Mouse (Mus musculus) midbrain, embryonic 16.5 days (tissue): ENCODE results near the gene Zkscan7. TPM values are rescaled to one million over a fixed set of nuclear protein-coding genes. Genes with fewer than 3 reads are reported as not detected.

ENCODE experiments used
- ATAC-seq: fragments of 200-750 bp; cut with Nextera tagmentation; 2 replicates; pipeline ENCODE4 v1.8.0; 2017; ENCODE audit warnings: moderate TSS enrichment
- H3K27ac ChIP-seq: fragments of 300-500 bp; sonication (generic); 2 replicates; pipeline ENCODE4 v1.5.1; 2014; ENCODE audit warnings: mild to moderate bottlenecking, low read length, mixed read lengths
- H3K27me3 ChIP-seq: fragments of 300-500 bp; sonication (generic); 2 replicates; pipeline ENCODE4 v1.6.1; 2014; ENCODE audit warnings: low read depth, low read length, mixed read lengths; ENCODE audit not compliant: control insufficient read depth, insufficient read depth
- H3K36me3 ChIP-seq: fragments of 300-500 bp; sonication (generic); 2 replicates; pipeline ENCODE4 v1.6.1; 2014; ENCODE audit warnings: mild to moderate bottlenecking, low read length, moderate library complexity, mixed read lengths; ENCODE audit not compliant: control insufficient read depth, insufficient read depth
- H3K4me1 ChIP-seq: fragments of 300-500 bp; sonication (generic); 2 replicates; pipeline ENCODE4 v1.6.1; 2014; ENCODE audit warnings: mild to moderate bottlenecking, low read length, mixed read lengths; ENCODE audit not compliant: control insufficient read depth, insufficient read depth
- H3K4me2 ChIP-seq: fragments of 300-500 bp; sonication (generic); 2 replicates; pipeline ENCODE4 v1.6.1; 2014; ENCODE audit warnings: mild to moderate bottlenecking, low read length, mixed read lengths
- H3K4me3 ChIP-seq: fragments of 300-500 bp; sonication (generic); 2 replicates; pipeline ENCODE4 v1.5.1; 2014; ENCODE audit warnings: low read depth, mild to moderate bottlenecking, low read length, moderate library complexity, mixed read lengths
- H3K9ac ChIP-seq: fragments of 300-500 bp; sonication (generic); 2 replicates; pipeline ENCODE4 v1.6.1; 2014; ENCODE audit warnings: low read depth, low read length, mixed read lengths
- H3K9me3 ChIP-seq: fragments of 300-500 bp; sonication (generic); replicated peaks from 2 replicates; pipeline ENCODE4 v1.6.1; 2014; ENCODE audit warnings: mild to moderate bottlenecking, low read length, mixed read lengths; ENCODE audit not compliant: control insufficient read depth, poor library complexity, severe bottlenecking
- WGBS: fragments of 180-500 bp; shearing (Covaris S2); extraction: QIAGEN DNeasy Blood & Tissue Kit; methylation state at CpG from one replicate; pipeline ENCODE4 v1.1.7; 2014; 5-methylcytosine and 5-hydroxymethylcytosine counted together
- polyA plus RNA-seq: library from polyadenylated mRNA; unstranded; fragments of >200 nt; fragmentation: Nextera tagmentation; extraction: Ambion mirVana; gene quantifications from 2 replicates; pipeline ENCODE4 v1.2.1, GENCODE M21; 2015

Zkscan7 gene
- polyA plus RNA-seq, 1 experiment from 2014 or later, result 4.9 TPM

DNA sequence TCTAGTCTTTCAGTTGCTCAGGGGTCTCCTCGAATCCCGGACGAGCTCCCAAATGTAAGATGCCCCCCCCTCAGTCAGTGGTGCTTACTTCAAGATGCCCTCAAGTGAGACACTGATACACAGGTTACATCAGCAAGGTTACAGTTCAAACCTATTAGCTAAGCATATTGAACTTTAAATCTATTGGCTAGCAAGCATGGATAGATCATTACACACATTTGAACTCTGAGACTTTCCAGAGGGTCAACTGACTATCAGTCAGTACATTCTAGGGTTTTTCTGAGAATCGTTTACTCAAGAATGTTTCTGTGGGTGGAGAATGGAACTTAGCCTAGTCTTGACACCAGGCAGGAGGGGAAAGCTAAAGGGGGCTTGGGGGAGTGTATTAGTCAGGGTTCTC is 12.9 kb upstream of the Zkscan7 start:
- WGBS, result 89% methylated on average over 4 of the region's 4 CpGs
- no peaks in the 10 kb centered on the region for H3K27me3 ChIP-seq
- no peak overlapping the region for H3K9ac ChIP-seq
- no peak overlapping the region for H3K4me2 ChIP-seq
- ATAC-seq, result no peak
- no peaks in the 10 kb centered on the region for H3K4me1 ChIP-seq
- H3K27ac ChIP-seq, result no peak overlapping the region
- H3K4me3 ChIP-seq, result no peak overlapping the region
- no peaks in the 10 kb centered on the region for H3K36me3 ChIP-seq
- H3K9me3 ChIP-seq, result no peaks in the 10 kb centered on the region

DNA sequence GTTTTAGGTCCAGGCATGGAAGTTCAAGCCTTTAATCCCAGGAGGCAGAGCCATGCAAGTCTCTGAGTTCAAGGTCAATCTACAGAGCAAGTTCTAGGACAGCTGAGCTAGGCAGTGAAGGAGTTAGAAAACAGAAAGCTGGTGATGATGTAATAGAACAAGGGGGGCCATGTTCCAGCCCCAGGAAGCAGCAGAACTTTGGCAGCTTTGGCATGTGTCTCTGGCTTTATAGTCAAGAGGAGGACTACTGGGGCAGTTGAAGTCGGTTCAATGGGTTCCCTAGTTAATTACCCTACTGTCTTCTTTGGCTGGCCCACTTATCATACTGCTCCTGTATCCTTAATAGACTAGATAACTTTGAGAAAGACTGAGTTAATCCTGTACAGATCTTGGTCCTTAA is 10.8 kb upstream of the Zkscan7 start:
- H3K36me3 ChIP-seq, result no peaks in the 10 kb centered on the region
- no peaks in the 10 kb centered on the region for H3K27me3 ChIP-seq
- 63% methylated on average over 1 of the region's 1 CpGs for WGBS
- H3K4me3 ChIP-seq, result no peak overlapping the region
- no peak overlapping the region for H3K27ac ChIP-seq
- no peaks in the 10 kb centered on the region for H3K4me1 ChIP-seq
- no peak overlapping the region for H3K9ac ChIP-seq
- no peak overlapping the region for H3K4me2 ChIP-seq
- no peak for ATAC-seq
- H3K9me3 ChIP-seq, result no peaks in the 10 kb centered on the region

DNA sequence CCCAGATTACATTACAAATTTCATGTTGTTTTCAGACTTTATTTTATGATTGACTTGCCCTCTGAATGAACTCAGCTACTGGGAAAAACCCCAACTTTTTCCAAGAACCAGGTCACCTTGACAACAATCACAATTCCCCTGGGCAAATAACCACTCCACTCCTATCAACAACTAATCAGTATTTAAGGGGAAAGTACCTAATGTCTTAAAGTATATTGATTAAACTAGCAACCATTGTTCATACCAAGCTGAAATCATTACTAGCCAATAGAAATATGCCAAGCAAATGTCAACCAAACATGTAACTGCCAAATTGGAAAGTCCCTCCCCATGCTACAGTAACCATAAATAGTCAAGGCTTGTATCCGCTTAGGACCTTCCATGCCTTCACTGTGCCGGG is 10.3 kb upstream of the Zkscan7 start:
- H3K27me3 ChIP-seq, result no peaks in the 10 kb centered on the region
- H3K9ac ChIP-seq, result no peak overlapping the region
- no peaks in the 10 kb centered on the region for H3K9me3 ChIP-seq
- H3K36me3 ChIP-seq, result no peaks in the 10 kb centered on the region
- H3K4me1 ChIP-seq, result no peaks in the 10 kb centered on the region
- 95% methylated on average over 2 of the region's 2 CpGs for WGBS
- H3K27ac ChIP-seq, result no peak overlapping the region
- no peak overlapping the region for H3K4me3 ChIP-seq
- no peak overlapping the region for H3K4me2 ChIP-seq
- ATAC-seq, result no peak

DNA sequence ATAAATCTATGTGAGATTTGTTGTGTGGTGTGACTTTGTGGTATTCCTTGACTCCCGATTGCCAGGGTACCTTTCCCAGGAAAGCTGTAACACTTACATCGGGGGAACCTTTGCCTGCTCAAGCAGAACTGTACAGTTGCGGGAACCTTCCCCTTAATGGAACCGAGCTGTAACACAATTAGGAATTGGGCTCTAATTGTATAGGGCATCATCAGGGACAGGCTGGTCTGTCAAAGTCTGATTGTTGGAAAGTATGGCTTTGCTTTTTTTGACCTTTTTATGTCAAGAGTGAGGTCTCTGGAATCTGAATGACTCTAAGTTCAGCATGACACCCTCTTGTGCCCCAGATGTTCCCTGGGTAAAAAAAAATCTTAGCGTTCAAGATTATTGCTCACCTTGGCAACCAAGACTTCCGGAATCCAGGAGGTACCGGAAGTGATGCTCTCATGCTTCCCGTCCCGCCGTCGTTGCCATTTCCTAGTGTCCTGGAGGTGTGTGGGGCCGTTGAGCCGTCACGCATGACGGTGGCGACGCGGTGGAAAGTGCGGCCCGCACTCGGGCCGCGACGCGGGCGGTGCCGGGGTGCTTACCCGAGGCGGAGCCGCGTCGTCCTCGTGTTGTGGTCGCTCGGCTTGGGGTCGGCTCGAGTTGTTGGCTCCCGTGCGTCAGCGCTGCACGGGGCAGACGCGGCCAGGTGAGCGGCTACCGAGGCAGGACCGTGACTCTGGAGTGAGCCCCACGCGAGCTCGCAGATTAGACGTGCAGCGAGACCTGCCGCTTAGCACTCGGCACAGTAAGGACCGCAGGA is 1.1 kb downstream of the Zkscan7 start:
- Histone ChIP-seq H3K4me3 (peak overlapping the region; percentile 78), H3K9me3 (no peaks in the 10 kb centered on the region)

DNA sequence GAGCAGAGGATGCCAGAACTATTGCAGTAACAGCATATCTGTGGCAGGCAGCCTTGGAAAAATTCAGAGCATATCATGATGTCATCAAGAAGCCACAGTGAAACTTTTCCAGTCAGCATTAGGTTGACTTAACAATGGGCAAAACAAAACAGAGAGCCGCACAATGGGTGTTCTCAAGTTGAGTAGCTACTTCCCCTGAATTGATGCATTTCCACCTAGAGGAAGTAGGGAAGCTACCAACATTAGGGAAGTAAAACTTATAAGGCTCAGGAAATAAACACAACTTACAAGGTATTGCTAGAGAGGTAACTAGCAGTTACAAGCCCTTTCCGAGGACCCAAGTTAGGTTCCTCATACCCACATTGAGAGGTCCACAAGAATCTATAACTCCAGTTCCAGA is 15.6 kb downstream of the Zkscan7 start:
- Histone ChIP-seq H3K4me3 (no peak overlapping the region), H3K4me2 (no peak overlapping the region), H3K27me3 (no peaks in the 10 kb centered on the region), H3K36me3 (peaks cover 4% of the 10 kb centered on the region; the same call in 1 of the 2 replicates), H3K27ac (no peak overlapping the region), H3K9me3 (no peaks in the 10 kb centered on the region), H3K9ac (no peak overlapping the region), H3K4me1 (peaks cover 9% of the 10 kb centered on the region)
- WGBS, result 91% methylated on average over 2 of the region's 2 CpGs
- ATAC-seq, result no peak

More for the DNA sequence above, 1.1 kb downstream of the Zkscan7 start:
- peak overlapping the region; percentile 82 for H3K9ac ChIP-seq
- ATAC-seq, result peak; percentile 96
- 6% methylated on average over 53 of the region's 54 CpGs for WGBS
- no peaks in the 10 kb centered on the region for H3K27me3 ChIP-seq
- peaks cover 4% of the 10 kb centered on the region; the same call in 1 of the 2 replicates for H3K36me3 ChIP-seq
- peak overlapping the region; percentile 62 for H3K27ac ChIP-seq
- H3K4me1 ChIP-seq, result peaks cover 8% of the 10 kb centered on the region
- H3K4me2 ChIP-seq, result peak overlapping the region; percentile 85

DNA sequence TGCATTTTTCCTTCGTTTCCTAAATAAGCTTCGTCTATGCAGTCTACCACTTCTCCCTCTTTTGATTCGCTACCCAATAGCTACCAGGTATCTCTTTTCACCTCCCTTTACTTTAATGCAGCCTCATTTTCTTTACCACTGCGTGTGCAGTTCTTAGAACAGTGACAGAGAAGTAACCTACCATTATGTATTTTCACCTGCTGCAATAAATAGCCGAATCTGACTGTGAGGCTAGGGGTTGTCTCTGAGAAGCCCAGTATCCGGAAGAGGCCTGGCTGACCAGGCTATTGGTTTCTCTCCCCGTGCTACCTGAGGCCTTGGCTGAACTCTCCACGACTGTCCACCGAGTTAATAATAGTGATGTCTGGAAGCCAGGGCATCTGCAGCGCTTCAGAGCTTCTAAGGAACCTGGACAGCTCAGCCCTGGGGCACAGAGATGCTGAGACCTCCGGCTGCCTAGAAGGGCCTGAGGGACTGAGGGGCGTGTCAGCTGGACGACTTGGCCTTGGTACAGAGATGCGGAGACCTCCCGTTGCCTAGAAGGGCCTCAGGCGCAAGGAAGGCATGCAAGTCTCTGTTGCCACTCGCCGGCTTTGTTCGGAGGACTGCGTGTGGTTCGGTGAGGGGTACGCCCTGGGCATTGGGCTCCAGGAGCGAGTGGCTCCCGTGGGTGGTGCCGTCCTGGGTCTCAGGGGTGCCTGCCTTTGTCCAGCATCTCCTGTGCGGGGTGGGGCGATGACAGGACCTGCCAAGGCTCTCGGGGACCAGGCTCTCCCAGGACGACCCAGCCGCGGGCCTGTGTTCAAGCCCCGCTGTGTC is 17.4 kb downstream of the Zkscan7 start:
- Histone ChIP-seq H3K9me3 (no peaks in the 10 kb centered on the region), H3K27ac (peak overlapping the region; percentile 53), H3K36me3 (peaks cover 3% of the 10 kb centered on the region; the same call in 1 of the 2 replicates), H3K4me2 (peak overlapping the region; percentile 61), H3K4me3 (peak overlapping the region; percentile 50), H3K9ac (peak overlapping the region; percentile 75), H3K27me3 (no peaks in the 10 kb centered on the region), H3K4me1 (peaks cover 9% of the 10 kb centered on the region)
- ATAC-seq, result peak; percentile 99
- 12% methylated on average over 32 of the region's 32 CpGs for WGBS

DNA sequence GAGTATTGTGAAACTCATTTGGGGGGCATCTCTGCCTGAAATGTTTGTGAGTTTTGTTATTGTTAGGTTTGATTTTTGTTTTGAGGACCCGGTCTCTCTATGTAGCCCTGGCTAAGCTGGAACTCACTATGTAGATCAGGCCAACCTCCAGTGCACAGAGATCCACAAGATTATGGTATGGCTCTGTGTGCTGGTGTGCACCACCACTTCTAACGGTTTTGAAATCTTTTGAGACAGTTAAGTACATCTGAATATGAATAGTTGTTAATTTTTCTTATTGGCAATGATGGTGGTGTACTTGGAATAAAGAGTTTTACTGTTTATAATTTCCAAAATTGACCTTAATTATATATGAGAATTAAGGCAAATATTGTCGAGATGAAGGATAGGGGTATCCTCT is 37.0 kb downstream of the Zkscan7 start:
- peak overlapping the region; percentile 60 for H3K4me2 ChIP-seq
- peaks cover 27% of the 10 kb centered on the region for H3K36me3 ChIP-seq
- peak overlapping the region; percentile 89 for H3K4me3 ChIP-seq
- 23% methylated on average over 3 of the region's 3 CpGs for WGBS
- no peaks in the 10 kb centered on the region for H3K27me3 ChIP-seq
- peak; percentile 66 for ATAC-seq
- H3K9me3 ChIP-seq, result no peaks in the 10 kb centered on the region
- peak overlapping the region; percentile 98 for H3K9ac ChIP-seq
- peak overlapping the region; percentile 91 for H3K27ac ChIP-seq
- H3K4me1 ChIP-seq, result peaks cover 9% of the 10 kb centered on the region

DNA sequence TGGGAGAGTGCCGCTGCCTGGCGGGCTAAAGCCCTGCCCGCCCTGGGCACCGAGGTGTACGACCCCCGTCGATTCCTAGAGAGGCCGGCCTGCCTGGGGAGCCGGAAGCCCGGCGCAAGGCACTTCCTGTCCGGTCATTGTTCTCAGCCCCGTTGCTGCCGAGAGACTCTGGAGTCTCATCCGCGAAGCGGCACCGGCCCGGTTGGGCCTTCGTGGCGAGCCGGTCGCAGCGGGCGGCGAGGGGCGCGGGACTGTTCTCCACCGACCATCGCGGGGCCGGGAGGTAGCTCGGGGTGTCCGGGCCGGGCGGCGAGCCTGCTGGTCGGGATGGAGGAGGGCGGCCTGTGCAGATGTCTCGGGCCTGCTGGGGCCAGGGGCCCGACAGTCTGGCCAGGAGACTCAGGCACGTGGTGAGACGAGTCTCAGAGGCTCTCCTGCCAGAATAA is 37.5 kb downstream of the Zkscan7 start, which contains the start of gene Zfp105:
Zfp105 (plus strand) TSS at position 137 of the 446 bp plus-strand sequence.
- H3K27me3 ChIP-seq, result no peaks in the 10 kb centered on the region
- no peaks in the 10 kb centered on the region for H3K9me3 ChIP-seq
- H3K36me3 ChIP-seq, result peaks cover 31% of the 10 kb centered on the region
- peak within 1 kb of the TSS; percentile 89 for H3K4me3 ChIP-seq
- peak within 1 kb of the TSS; percentile 60 for H3K4me2 ChIP-seq
- H3K9ac ChIP-seq, result peak within 1 kb of the TSS; percentile 98
- under 1% methylated on average over 43 of the region's 43 CpGs for WGBS
- peak within 1 kb of the TSS; percentile 91 for H3K27ac ChIP-seq
- ATAC-seq, result peak; percentile 99
- H3K4me1 ChIP-seq, result peaks cover 9% of the 10 kb centered on the region
